Mouse (Mus musculus): ENCODE measurements around the gene Foxc1. TPM values are rescaled to one million over a fixed set of nuclear protein-coding genes. Genes with fewer than 3 reads are reported as not detected.

Gene Foxc1
- polyA plus RNA-seq, 1 experiment from 2014 or later, result 1.1 TPM

DNA sequence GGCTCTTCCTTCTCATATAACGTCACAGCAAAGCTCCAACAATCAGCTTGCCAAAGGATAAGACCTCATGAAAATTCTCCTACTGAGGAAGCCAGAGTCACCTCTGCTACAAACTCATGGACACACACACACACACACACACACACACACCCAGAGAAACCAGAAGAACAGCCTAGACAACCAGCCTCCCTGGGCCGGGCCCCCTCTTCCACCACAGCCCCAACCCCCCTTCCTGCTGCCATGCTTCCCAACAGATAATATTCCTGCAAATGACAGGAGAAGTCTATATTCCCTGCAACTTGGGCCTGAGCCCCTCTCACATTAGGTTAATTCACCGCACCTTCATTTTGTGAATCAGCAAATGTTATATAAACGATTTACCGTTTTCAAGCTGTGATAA lies 13.3 kb upstream of the Foxc1 start:
- ATAC-seq, result no peak
- Histone ChIP-seq H3K27ac (no peak overlapping the region), H3K4me2 (no peak overlapping the region; the same call in 1 of the 2 replicates), H3K36me3 (ENCODE audit: poor library complexity, severe bottlenecking) (no peaks in the 10 kb centered on the region), H3K4me3 (no peak overlapping the region), H3K9ac (no peak overlapping the region), H3K9me3 (replicated peaks) (no peaks in the 10 kb centered on the region), H3K4me1 (no peaks in the 10 kb centered on the region), H3K27me3 (peaks cover 13% of the 10 kb centered on the region; the same call in 1 of the 2 replicates)
- 66% methylated on average over 5 of the region's 5 CpGs for WGBS

DNA sequence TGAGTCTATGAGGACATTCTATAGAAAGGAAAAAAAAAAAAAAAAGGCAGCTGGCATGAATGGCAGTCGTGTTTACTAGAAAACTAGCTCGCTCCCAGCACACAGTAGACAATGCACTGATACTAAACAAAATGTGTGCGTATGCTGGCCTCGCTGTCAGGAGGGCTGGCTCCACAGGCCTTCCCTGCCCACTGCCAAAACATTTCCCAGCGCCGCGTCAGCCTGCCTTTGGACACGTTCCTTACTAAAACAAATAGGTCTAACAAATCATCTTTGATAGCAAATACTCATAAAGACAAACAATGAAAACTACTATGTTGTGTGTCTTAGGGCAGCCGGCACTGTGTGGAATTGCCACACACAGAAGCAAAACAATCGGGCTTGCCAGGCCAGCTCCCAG lies 9.1 kb upstream of the Foxc1 start:
- ATAC-seq, result no peak
- no peak overlapping the region for H3K4me2 ChIP-seq
- no peak overlapping the region for H3K9ac ChIP-seq
- no peak overlapping the region for H3K4me3 ChIP-seq
- WGBS, result 54% methylated on average over 10 of the region's 10 CpGs
- H3K27ac ChIP-seq, result no peak overlapping the region
- H3K4me1 ChIP-seq, result peaks cover 13% of the 10 kb centered on the region
- H3K36me3 ChIP-seq (ENCODE audit: poor library complexity, severe bottlenecking), result no peaks in the 10 kb centered on the region
- H3K27me3 ChIP-seq, result peaks cover 54% of the 10 kb centered on the region
- no peaks in the 10 kb centered on the region for H3K9me3 ChIP-seq (replicated peaks)

DNA sequence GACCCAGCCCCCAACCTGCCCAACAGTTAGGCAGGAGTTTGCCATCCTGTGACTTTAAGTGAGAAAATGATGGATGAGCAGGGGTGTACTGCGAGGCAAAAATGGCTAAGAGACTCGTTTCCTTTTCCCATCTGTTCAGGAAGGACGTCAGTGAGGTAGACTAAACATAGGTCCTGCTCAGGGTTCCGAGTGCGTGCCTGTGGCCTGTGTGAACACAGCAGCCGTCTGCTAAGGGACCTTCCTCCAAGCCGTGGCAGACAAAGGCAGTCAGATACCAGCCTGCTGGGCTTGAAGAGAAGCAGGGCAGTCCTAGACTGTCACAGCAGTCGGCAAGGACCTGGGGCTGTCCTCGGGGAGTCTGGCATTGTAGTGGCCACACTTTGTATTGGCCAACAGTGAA lies 8.4 kb upstream of the Foxc1 start:
- Histone ChIP-seq H3K4me2 (no peak overlapping the region), H3K27me3 (peaks cover 61% of the 10 kb centered on the region), H3K27ac (no peak overlapping the region), H3K36me3 (ENCODE audit: poor library complexity, severe bottlenecking) (no peaks in the 10 kb centered on the region), H3K4me3 (no peak overlapping the region), H3K9me3 (replicated peaks) (no peaks in the 10 kb centered on the region), H3K4me1 (peaks cover 13% of the 10 kb centered on the region), H3K9ac (no peak overlapping the region)
- no peak for ATAC-seq
- 41% methylated on average over 9 of the region's 9 CpGs for WGBS

DNA sequence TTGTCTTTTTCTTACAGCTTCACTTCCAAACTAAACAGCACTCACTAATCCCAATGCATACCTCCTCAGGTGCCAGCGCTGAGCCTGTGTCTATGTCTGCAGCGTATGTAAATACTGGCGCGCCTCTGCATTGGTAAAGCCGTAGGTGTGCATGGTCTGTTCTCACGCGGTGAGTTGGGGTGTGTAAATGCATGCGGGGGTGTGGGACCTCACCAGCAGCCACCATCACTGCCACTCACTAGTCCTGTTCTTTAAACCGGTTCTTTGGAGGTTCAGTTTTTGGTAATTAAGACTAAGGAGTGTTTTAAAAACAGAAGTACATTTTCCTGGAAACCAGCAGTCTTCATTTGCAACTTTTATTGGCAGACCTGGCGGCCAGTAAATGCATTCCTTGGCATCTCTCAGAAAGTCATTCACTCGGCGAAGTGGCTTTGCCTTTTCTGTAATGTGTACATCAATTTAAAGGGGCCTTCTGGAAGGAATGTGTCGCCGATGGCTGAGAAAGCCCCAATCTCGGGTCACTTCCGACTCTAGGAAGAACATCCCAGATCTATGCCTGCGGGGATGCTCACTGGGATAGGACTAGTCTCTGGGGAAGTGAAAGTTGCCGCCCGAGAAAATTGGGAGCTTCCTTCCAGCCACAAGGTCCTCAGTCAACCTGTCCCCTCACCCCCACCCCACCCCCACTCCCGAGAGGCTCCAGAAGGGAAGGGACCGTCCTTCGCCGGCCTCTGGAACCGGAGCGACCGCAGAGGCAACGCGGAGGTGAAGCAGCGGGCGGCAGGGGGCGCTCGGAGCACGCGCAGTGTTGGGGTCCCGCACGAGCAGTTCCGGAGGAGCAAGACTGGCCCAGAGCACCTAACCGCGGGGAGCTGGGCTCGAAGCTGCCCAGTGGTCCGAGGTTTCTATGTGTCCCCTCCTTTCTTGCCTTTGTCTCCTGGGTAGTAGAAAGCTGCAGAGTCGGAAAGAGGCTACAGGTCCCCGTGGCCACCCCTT lies 5.6 kb upstream of the Foxc1 start:
- WGBS, result under 1% methylated on average over 43 of the region's 43 CpGs
- peak overlapping the region; percentile 59 for H3K4me2 ChIP-seq
- H3K27ac ChIP-seq, result no peak overlapping the region
- H3K4me3 ChIP-seq, result peak overlapping the region; percentile 28
- peak; percentile 86 for ATAC-seq
- H3K9me3 ChIP-seq (replicated peaks), result no peaks in the 10 kb centered on the region
- H3K4me1 ChIP-seq, result peaks cover 19% of the 10 kb centered on the region
- H3K9ac ChIP-seq, result peak overlapping the region; percentile 30; the same call in 1 of the 2 replicates
- H3K36me3 ChIP-seq (ENCODE audit: poor library complexity, severe bottlenecking), result no peaks in the 10 kb centered on the region
- H3K27me3 ChIP-seq, result peaks cover 83% of the 10 kb centered on the region

DNA sequence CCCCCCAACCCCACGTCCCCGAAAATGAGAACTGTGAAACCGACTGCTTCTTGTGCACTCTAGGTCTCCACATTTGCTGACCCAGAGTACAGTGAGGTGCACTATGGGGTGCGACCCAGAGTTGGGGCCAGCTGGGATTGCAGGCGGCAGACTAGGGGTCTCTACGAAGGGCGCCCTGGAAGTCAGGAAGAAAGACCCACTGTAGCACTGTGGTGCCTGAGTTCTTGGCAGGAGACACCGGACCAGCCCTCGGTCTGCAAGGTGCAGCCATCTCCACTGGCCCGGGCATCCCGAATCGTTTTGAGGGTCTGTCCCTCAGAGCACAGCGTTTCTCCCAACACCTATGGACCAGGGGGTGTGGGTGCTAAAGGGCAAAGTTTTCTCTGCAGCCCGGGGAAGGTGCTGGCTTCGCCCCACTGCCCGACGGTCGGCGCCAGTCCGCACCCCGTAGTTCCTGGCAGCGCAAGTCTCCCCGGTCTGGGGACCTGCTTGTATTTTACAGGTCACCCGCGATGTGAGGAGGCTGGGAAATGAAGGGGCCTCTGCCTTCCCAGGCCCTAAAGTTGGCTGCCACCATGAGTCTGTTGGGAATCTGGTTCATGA lies 4.6 kb upstream of the Foxc1 start:
- Histone ChIP-seq H3K4me3 (peak overlapping the region; percentile 28), H3K4me1 (peaks cover 28% of the 10 kb centered on the region), H3K36me3 (ENCODE audit: poor library complexity, severe bottlenecking) (no peaks in the 10 kb centered on the region), H3K9ac (peak overlapping the region; percentile 30; the same call in 1 of the 2 replicates), H3K9me3 (replicated peaks) (no peaks in the 10 kb centered on the region), H3K27me3 (peaks cover 92% of the 10 kb centered on the region), H3K27ac (no peak overlapping the region), H3K4me2 (peak overlapping the region; percentile 59)
- peak; percentile 25 for ATAC-seq
- 1% methylated on average over 25 of the region's 25 CpGs for WGBS

DNA sequence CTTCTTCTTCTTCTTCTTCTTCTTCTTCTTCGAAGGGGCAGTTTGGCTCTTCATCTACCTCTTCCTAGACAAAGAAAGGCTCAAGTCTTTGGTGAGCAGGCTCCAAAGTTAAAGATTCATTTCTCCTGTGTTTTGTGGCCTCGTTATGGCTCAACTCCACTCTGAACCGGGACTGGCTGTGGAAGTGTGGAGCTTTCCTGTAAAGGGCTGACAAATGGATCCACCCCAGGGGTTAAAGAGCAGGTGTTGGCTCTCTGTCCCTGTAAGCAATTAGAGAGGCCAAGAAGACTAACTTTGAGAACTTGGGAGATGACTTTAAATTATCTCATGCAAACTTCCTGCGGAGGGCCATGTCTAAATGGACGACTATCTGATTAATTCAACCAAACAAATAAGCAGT lies 4.0 kb upstream of the Foxc1 start:
- H3K36me3 ChIP-seq (ENCODE audit: poor library complexity, severe bottlenecking), result no peaks in the 10 kb centered on the region
- no peak for ATAC-seq
- H3K27ac ChIP-seq, result no peak overlapping the region
- no peak overlapping the region for H3K4me2 ChIP-seq
- H3K4me3 ChIP-seq, result no peak overlapping the region
- peaks cover 99% of the 10 kb centered on the region for H3K27me3 ChIP-seq
- H3K4me1 ChIP-seq, result peaks cover 34% of the 10 kb centered on the region
- WGBS, result 5% methylated on average over 5 of the region's 5 CpGs
- no peaks in the 10 kb centered on the region for H3K9me3 ChIP-seq (replicated peaks)
- no peak overlapping the region for H3K9ac ChIP-seq

- under 1% methylated on average over 31 of the region's 31 CpGs for WGBS
- Histone ChIP-seq H3K4me3 (no peak overlapping the region), H3K27ac (no peak overlapping the region), H3K4me2 (no peak overlapping the region), H3K9ac (no peak overlapping the region), H3K36me3 (ENCODE audit: poor library complexity, severe bottlenecking) (no peaks in the 10 kb centered on the region), H3K4me1 (peaks cover 44% of the 10 kb centered on the region), H3K9me3 (replicated peaks) (no peaks in the 10 kb centered on the region), H3K27me3 (peaks cover 99% of the 10 kb centered on the region)
- no peak for ATAC-seq
These were observed 3.0 kb upstream of the Foxc1 start for GRCm38 (mm10) chr13:31803166-31804093.

- Histone ChIP-seq H3K36me3 (ENCODE audit: poor library complexity, severe bottlenecking) (no peaks in the 10 kb centered on the region), H3K9me3 (replicated peaks) (no peaks in the 10 kb centered on the region), H3K4me1 (peaks cover 47% of the 10 kb centered on the region), H3K4me2 (no peak overlapping the region), H3K27me3 (peaks cover 95% of the 10 kb centered on the region), H3K27ac (no peak overlapping the region), H3K9ac (no peak overlapping the region), H3K4me3 (no peak overlapping the region)
- ATAC-seq, result no peak
- WGBS, result 1% methylated on average over 7 of the region's 7 CpGs
These were observed 1.9 kb upstream of the Foxc1 start for GRCm38 (mm10) chr13:31804571-31804970.

DNA sequence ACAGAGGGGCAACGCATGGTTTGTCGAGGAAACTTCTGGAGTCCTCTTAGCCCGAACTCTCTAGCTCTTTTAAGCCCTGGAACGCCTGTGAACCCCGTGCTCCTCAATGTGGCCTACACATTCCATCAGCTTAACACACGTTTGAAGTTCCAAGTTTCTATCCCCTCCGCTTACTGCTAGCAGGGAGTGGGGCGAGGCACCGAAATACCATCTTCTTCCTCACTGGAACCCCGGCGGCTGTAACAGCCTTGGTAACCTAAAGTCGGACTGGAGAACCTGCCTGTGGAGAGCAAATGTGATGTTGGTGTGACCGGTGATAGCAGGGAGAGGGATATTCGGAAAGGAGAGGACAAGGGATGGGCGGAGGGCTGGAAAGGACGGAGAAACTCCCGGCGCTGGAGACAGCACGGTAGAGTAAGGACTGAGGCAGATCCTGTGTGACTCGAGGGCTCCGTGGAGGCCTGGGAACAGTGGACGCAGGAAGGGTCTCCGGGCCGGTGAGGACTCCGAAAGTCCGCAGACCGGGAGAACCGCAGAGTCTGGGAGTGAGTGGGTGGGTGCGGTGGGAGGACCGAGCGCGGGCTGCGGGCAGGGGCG lies 504 bp upstream of the Foxc1 start:
- ATAC-seq, result peak; percentile 45; the same call in 1 of the 2 replicates
- Histone ChIP-seq H3K36me3 (ENCODE audit: poor library complexity, severe bottlenecking) (no peaks in the 10 kb centered on the region), H3K4me3 (peak overlapping the region; percentile 49), H3K9me3 (replicated peaks) (no peaks in the 10 kb centered on the region), H3K27me3 (peaks cover 93% of the 10 kb centered on the region), H3K9ac (peak overlapping the region; percentile 46), H3K4me1 (peaks cover 46% of the 10 kb centered on the region), H3K27ac (no peak overlapping the region), H3K4me2 (peak overlapping the region; percentile 89)
- under 1% methylated on average over 32 of the region's 34 CpGs for WGBS

DNA sequence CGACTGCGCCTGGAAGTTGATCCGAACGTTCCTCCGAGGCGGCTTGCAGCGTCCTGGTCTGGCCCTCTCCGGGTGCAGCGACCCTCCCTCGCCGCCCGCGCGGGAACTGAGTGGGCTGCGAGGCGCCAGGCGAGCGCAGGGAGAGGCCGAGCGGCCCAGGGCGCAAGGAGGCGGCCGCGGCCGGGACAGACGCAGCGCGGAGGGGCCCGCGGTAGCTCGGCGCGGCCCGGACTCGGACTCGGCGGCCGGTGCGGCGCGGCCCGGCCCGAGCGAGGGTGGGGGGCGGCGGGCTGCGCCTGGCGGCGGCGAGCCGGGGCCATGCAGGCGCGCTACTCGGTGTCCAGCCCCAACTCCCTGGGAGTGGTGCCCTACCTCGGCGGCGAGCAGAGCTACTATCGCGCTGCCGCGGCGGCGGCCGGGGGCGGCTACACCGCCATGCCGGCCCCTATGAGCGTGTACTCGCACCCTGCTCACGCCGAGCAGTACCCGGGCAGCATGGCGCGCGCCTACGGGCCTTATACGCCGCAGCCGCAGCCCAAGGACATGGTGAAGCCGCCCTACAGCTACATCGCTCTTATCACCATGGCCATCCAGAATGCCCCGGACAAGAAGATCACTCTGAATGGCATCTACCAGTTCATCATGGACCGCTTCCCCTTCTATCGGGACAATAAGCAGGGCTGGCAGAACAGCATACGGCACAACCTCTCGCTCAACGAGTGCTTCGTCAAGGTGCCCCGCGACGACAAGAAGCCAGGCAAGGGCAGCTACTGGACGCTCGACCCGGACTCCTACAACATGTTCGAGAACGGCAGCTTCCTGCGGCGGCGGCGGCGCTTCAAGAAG lies 680 bp downstream of the Foxc1 start:
- Histone ChIP-seq H3K4me1 (peaks cover 44% of the 10 kb centered on the region), H3K4me3 (peak overlapping the region; percentile 49), H3K27me3 (peaks cover 93% of the 10 kb centered on the region), H3K4me2 (peak overlapping the region; percentile 89), H3K9ac (peak overlapping the region; percentile 55), H3K36me3 (ENCODE audit: poor library complexity, severe bottlenecking) (no peaks in the 10 kb centered on the region), H3K9me3 (replicated peaks) (no peaks in the 10 kb centered on the region), H3K27ac (peak overlapping the region; percentile 40; the same call in 1 of the 2 replicates)
- ATAC-seq, result peak; percentile 25; the same call in 1 of the 2 replicates
- under 1% methylated on average over 87 of the region's 101 CpGs for WGBS
